Mouse (Mus musculus) embryonic facial prominence, embryonic 15.5 days (tissue): ENCODE measurements around the gene Polr2l. TPM values are rescaled to one million over a fixed set of nuclear protein-coding genes. Genes with fewer than 3 reads are reported as not detected.

Experiments
- ATAC-seq: fragments of 200-750 bp; cut with Nextera tagmentation; 2 replicates; pipeline ENCODE4 v1.8.0; 2017; ENCODE audit warnings: low read depth, moderate TSS enrichment; ENCODE audit not compliant: insufficient number of reproducible peaks, low FRiP score, low TSS enrichment
- H3K27ac ChIP-seq: fragments of 300-500 bp; sonication (generic); replicated peaks from 2 replicates; pipeline ENCODE4 v1.5.1; 2015; ENCODE audit warnings: mild to moderate bottlenecking, inconsistent platforms
- H3K27me3 ChIP-seq: fragments of 300-500 bp; sonication (generic); 2 replicates; pipeline ENCODE4 v1.6.1; 2015; ENCODE audit warnings: inconsistent platforms
- H3K36me3 ChIP-seq: fragments of 300-500 bp; sonication (generic); 2 replicates; pipeline ENCODE4 v1.6.1; 2015; ENCODE audit warnings: mild to moderate bottlenecking, inconsistent platforms
- H3K4me1 ChIP-seq: fragments of 300-500 bp; sonication (generic); 2 replicates; pipeline ENCODE4 v1.6.1; 2015; ENCODE audit warnings: inconsistent platforms
- H3K4me2 ChIP-seq: fragments of 300-500 bp; sonication (generic); replicated peaks from 2 replicates; pipeline ENCODE4 v1.6.1; 2015; ENCODE audit warnings: mild to moderate bottlenecking, inconsistent platforms
- H3K4me3 ChIP-seq: fragments of 300-500 bp; sonication (generic); replicated peaks from 2 replicates; pipeline ENCODE4 v1.5.1; 2015; ENCODE audit warnings: mild to moderate bottlenecking, inconsistent platforms
- H3K9ac ChIP-seq: fragments of 300-500 bp; sonication (generic); 2 replicates; pipeline ENCODE4 v1.6.1; 2015; ENCODE audit warnings: inconsistent platforms
- H3K9me3 ChIP-seq: fragments of 300-500 bp; sonication (generic); replicated peaks from 2 replicates; pipeline ENCODE4 v1.6.1; 2016; ENCODE audit warnings: inconsistent platforms
- WGBS: fragments of 180-500 bp; shearing (Covaris S2); methylation state at CpG from one replicate; pipeline ENCODE4 v1.1.7; 2015; 5-methylcytosine and 5-hydroxymethylcytosine counted together
- polyA plus RNA-seq: library from polyadenylated mRNA; unstranded; fragments of >200 nt; fragmentation: Nextera tagmentation; extraction: Ambion mirVana; gene quantifications from 2 replicates; pipeline ENCODE4 v1.2.1, GENCODE M21; 2015

Polr2l gene
- polyA plus RNA-seq, 1 experiment from 2014 or later, result 63.9 TPM

- no peak overlapping the region for H3K27ac ChIP-seq
- ATAC-seq, result no peak
- H3K36me3 ChIP-seq, result peaks cover 43% of the 10 kb centered on the region
- peak overlapping the region; percentile 68 for H3K4me3 ChIP-seq
- no peak overlapping the region for H3K9ac ChIP-seq
- no peaks in the 10 kb centered on the region for H3K27me3 ChIP-seq
- H3K4me2 ChIP-seq, result peak overlapping the region; percentile 88
- H3K4me1 ChIP-seq, result peaks cover 55% of the 10 kb centered on the region
- 64% methylated on average over 2 of the region's 2 CpGs for WGBS
- H3K9me3 ChIP-seq, result no peaks in the 10 kb centered on the region
Observed at GRCm38 (mm10) chr7:141436523-141436892, 38.4 kb downstream of the Polr2l start.

GRCm38 (mm10) chr7:141435856-141436522 is 38.9 kb downstream of the Polr2l start:
- Histone ChIP-seq H3K27me3 (no peaks in the 10 kb centered on the region), H3K9me3 (no peaks in the 10 kb centered on the region), H3K4me2 (peak overlapping the region; percentile 84), H3K4me1 (peaks cover 50% of the 10 kb centered on the region), H3K9ac (no peak overlapping the region), H3K4me3 (no peak overlapping the region), H3K27ac (no peak overlapping the region), H3K36me3 (peaks cover 46% of the 10 kb centered on the region)
- no peak for ATAC-seq
- 79% methylated on average over 9 of the region's 9 CpGs for WGBS

- H3K9ac ChIP-seq, result peak overlapping the region; percentile 44; the same call in 1 of the 2 replicates
- peak overlapping the region; percentile 58 for H3K27ac ChIP-seq
- ATAC-seq, result no peak
- H3K4me2 ChIP-seq, result peak overlapping the region; percentile 84
- peaks cover 47% of the 10 kb centered on the region for H3K36me3 ChIP-seq
- H3K27me3 ChIP-seq, result no peaks in the 10 kb centered on the region
- no peaks in the 10 kb centered on the region for H3K9me3 ChIP-seq
- peak overlapping the region; percentile 53 for H3K4me3 ChIP-seq
- H3K4me1 ChIP-seq, result peaks cover 44% of the 10 kb centered on the region
- WGBS, result 4% methylated on average over 17 of the region's 17 CpGs
Observed at GRCm38 (mm10) chr7:141435129-141435855, 39.6 kb downstream of the Polr2l start.

GRCm38 (mm10) chr7:141434464-141434863 is 40.5 kb downstream of the Polr2l start:
- Histone ChIP-seq H3K27ac (peak overlapping the region; percentile 58; the same call in 1 of the 2 replicates), H3K4me2 (peak overlapping the region; percentile 84), H3K36me3 (peaks cover 41% of the 10 kb centered on the region), H3K9ac (peak overlapping the region; percentile 44), H3K4me3 (peak overlapping the region; percentile 53), H3K27me3 (no peaks in the 10 kb centered on the region), H3K9me3 (no peaks in the 10 kb centered on the region), H3K4me1 (peaks cover 51% of the 10 kb centered on the region)
- no peak for ATAC-seq
- 14% methylated on average over 8 of the region's 8 CpGs for WGBS

- Histone ChIP-seq H3K9ac (peak overlapping the region; percentile 44), H3K4me3 (peak overlapping the region; percentile 53), H3K9me3 (no peaks in the 10 kb centered on the region), H3K27ac (0 out of 2 replicates have a peak overlapping the region, but pooled peaks have one; percentile 28), H3K4me2 (peak overlapping the region; percentile 84), H3K27me3 (no peaks in the 10 kb centered on the region), H3K36me3 (peaks cover 34% of the 10 kb centered on the region), H3K4me1 (peaks cover 58% of the 10 kb centered on the region)
- WGBS, result 70% methylated on average over 15 of the region's 15 CpGs
- ATAC-seq, result no peak
Observed at GRCm38 (mm10) chr7:141433517-141434400, 41.2 kb downstream of the Polr2l start.

- H3K27me3 ChIP-seq, result no peaks in the 10 kb centered on the region
- no peaks in the 10 kb centered on the region for H3K9me3 ChIP-seq
- peaks cover 34% of the 10 kb centered on the region for H3K36me3 ChIP-seq
- ATAC-seq, result no peak
- 79% methylated on average over 6 of the region's 6 CpGs for WGBS
- H3K9ac ChIP-seq, result no peak overlapping the region
- no peak overlapping the region for H3K27ac ChIP-seq
- peaks cover 57% of the 10 kb centered on the region for H3K4me1 ChIP-seq
- no peak overlapping the region for H3K4me2 ChIP-seq
- H3K4me3 ChIP-seq, result no peak overlapping the region
Observed at GRCm38 (mm10) chr7:141432741-141433516, 42.0 kb downstream of the Polr2l start.

GRCm38 (mm10) chr7:141432186-141432611 is 42.7 kb downstream of the Polr2l start:
- peaks cover 34% of the 10 kb centered on the region for H3K36me3 ChIP-seq
- 84% methylated on average over 8 of the region's 8 CpGs for WGBS
- H3K9me3 ChIP-seq, result no peaks in the 10 kb centered on the region
- H3K4me1 ChIP-seq, result peaks cover 52% of the 10 kb centered on the region
- no peak overlapping the region for H3K4me2 ChIP-seq
- no peak for ATAC-seq
- no peaks in the 10 kb centered on the region for H3K27me3 ChIP-seq
- no peak overlapping the region for H3K9ac ChIP-seq
- H3K4me3 ChIP-seq, result no peak overlapping the region
- H3K27ac ChIP-seq, result no peak overlapping the region

GRCm38 (mm10) chr7:141431434-141432185 is 43.3 kb downstream of the Polr2l start:
- H3K36me3 ChIP-seq, result peaks cover 34% of the 10 kb centered on the region
- no peak overlapping the region for H3K27ac ChIP-seq
- H3K4me2 ChIP-seq, result no peak overlapping the region
- no peak overlapping the region for H3K9ac ChIP-seq
- ATAC-seq, result no peak
- WGBS, result 93% methylated on average over 19 of the region's 19 CpGs
- no peaks in the 10 kb centered on the region for H3K9me3 ChIP-seq
- peaks cover 46% of the 10 kb centered on the region for H3K4me1 ChIP-seq
- no peak overlapping the region for H3K4me3 ChIP-seq
- H3K27me3 ChIP-seq, result no peaks in the 10 kb centered on the region

GRCm38 (mm10) chr7:141430585-141431240 is 44.2 kb downstream of the Polr2l start:
- H3K4me2 ChIP-seq, result no peak overlapping the region
- WGBS, result 96% methylated on average over 9 of the region's 9 CpGs
- H3K9ac ChIP-seq, result no peak overlapping the region
- ATAC-seq, result no peak
- H3K27ac ChIP-seq, result no peak overlapping the region
- H3K27me3 ChIP-seq, result no peaks in the 10 kb centered on the region
- H3K36me3 ChIP-seq, result peaks cover 34% of the 10 kb centered on the region
- H3K4me3 ChIP-seq, result no peak overlapping the region
- H3K9me3 ChIP-seq, result no peaks in the 10 kb centered on the region
- H3K4me1 ChIP-seq, result peaks cover 40% of the 10 kb centered on the region
